Mouse (Mus musculus) neural tube, embryonic 11.5 days (tissue): ENCODE data around the gene Creld2. TPM values are rescaled to one million over a fixed set of nuclear protein-coding genes. Genes with fewer than 3 reads are reported as not detected.

Source experiments
- ATAC-seq: fragments of 200-750 bp; cut with Nextera tagmentation; 2 replicates; pipeline ENCODE4 v1.8.0; 2017; ENCODE audit warnings: moderate number of reproducible peaks, mild to moderate bottlenecking, moderate TSS enrichment, moderate library complexity; ENCODE audit not compliant: insufficient read depth, low FRiP score, low TSS enrichment
- DNase-seq: peaks from one replicate; pipeline ENCODE4 v3.0.0-alpha.2; 2015; ENCODE audit warnings: low spot score
- H3K27ac ChIP-seq: fragments of 300-500 bp; sonication (generic); 2 replicates; pipeline ENCODE4 v1.5.1; 2014; ENCODE audit warnings: low read depth, mild to moderate bottlenecking, low read length
- H3K27me3 ChIP-seq: fragments of 300-500 bp; sonication (generic); 2 replicates; pipeline ENCODE4 v1.6.1; 2014; ENCODE audit warnings: mild to moderate bottlenecking, low read length, mixed read lengths; ENCODE audit not compliant: control insufficient read depth, insufficient read depth
- H3K36me3 ChIP-seq: fragments of 300-500 bp; sonication (generic); 2 replicates; pipeline ENCODE4 v1.6.1; 2014; ENCODE audit warnings: mild to moderate bottlenecking, low read length, moderate library complexity, mixed read lengths; ENCODE audit not compliant: control insufficient read depth, insufficient read depth
- H3K4me1 ChIP-seq: fragments of 300-500 bp; sonication (generic); 2 replicates; pipeline ENCODE4 v1.6.1; 2014; ENCODE audit warnings: low read length, mixed read lengths; ENCODE audit not compliant: control insufficient read depth, insufficient read depth
- H3K4me2 ChIP-seq: fragments of 300-500 bp; sonication (generic); 2 replicates; pipeline ENCODE4 v1.6.1; 2014; ENCODE audit warnings: low read depth, mild to moderate bottlenecking, moderate library complexity
- H3K4me3 ChIP-seq: fragments of 300-500 bp; sonication (generic); 2 replicates; pipeline ENCODE4 v1.5.1; 2014; ENCODE audit warnings: low read depth, low read length
- H3K9ac ChIP-seq: fragments of 300-500 bp; sonication (generic); 2 replicates; pipeline ENCODE4 v1.6.1; 2014; ENCODE audit warnings: mild to moderate bottlenecking, low read length
- H3K9me3 ChIP-seq: fragments of 300-500 bp; sonication (generic); 2 replicates; pipeline ENCODE4 v1.6.1; 2016; ENCODE audit warnings: low read length; ENCODE audit not compliant: control insufficient read depth
- WGBS: fragments of 180-500 bp; shearing (Covaris S2); extraction: QIAGEN DNeasy Blood & Tissue Kit; methylation state at CpG from one replicate; pipeline ENCODE4 v1.1.7; 2014; 5-methylcytosine and 5-hydroxymethylcytosine counted together
- polyA plus RNA-seq: library from polyadenylated mRNA; unstranded; fragments of >200 nt; fragmentation: Nextera tagmentation; extraction: Ambion mirVana; gene quantifications from 2 replicates; pipeline ENCODE4 v1.2.1, GENCODE M21; 2014

The Creld2 gene
- polyA plus RNA-seq, 1 experiment from 2014 or later: 96.4 TPM

GRCm38 (mm10) chr15:88854119-88854968 lies 34.9 kb downstream of the Creld2 start:
- H3K27ac ChIP-seq: no peak overlapping the region
- no peaks in the 10 kb centered on the region for H3K36me3 ChIP-seq
- DNase-seq (no peak), ATAC-seq (no peak)
- no peak overlapping the region for H3K4me2 ChIP-seq
- WGBS: 77% methylated on average over 6 of the region's 6 CpGs
- no peak overlapping the region for H3K4me3 ChIP-seq
- H3K9me3 ChIP-seq: no peaks in the 10 kb centered on the region
- H3K9ac ChIP-seq: no peak overlapping the region
- no peaks in the 10 kb centered on the region for H3K4me1 ChIP-seq
- no peaks in the 10 kb centered on the region for H3K27me3 ChIP-seq

- no peak for ATAC-seq
- Histone ChIP-seq H3K27me3 (no peaks in the 10 kb centered on the region), H3K36me3 (no peaks in the 10 kb centered on the region), H3K9ac (no peak overlapping the region), H3K4me3 (no peak overlapping the region), H3K27ac (no peak overlapping the region), H3K4me1 (no peaks in the 10 kb centered on the region), H3K9me3 (no peaks in the 10 kb centered on the region), H3K4me2 (no peak overlapping the region)
- DNase-seq: no peak
- 76% methylated on average over 14 of the region's 15 CpGs for WGBS
Observed at GRCm38 (mm10) chr15:88854969-88855830, 35.8 kb downstream of the Creld2 start.

- Histone ChIP-seq H3K27me3 (no peaks in the 10 kb centered on the region), H3K4me2 (no peak overlapping the region), H3K27ac (no peak overlapping the region), H3K9me3 (no peaks in the 10 kb centered on the region), H3K4me3 (no peak overlapping the region), H3K36me3 (no peaks in the 10 kb centered on the region), H3K9ac (no peak overlapping the region), H3K4me1 (no peaks in the 10 kb centered on the region)
- WGBS: 77% methylated on average over 6 of the region's 6 CpGs
- DNase-seq (no peak), ATAC-seq (no peak)
Observed at GRCm38 (mm10) chr15:88855896-88856417, 36.5 kb downstream of the Creld2 start.

DNA sequence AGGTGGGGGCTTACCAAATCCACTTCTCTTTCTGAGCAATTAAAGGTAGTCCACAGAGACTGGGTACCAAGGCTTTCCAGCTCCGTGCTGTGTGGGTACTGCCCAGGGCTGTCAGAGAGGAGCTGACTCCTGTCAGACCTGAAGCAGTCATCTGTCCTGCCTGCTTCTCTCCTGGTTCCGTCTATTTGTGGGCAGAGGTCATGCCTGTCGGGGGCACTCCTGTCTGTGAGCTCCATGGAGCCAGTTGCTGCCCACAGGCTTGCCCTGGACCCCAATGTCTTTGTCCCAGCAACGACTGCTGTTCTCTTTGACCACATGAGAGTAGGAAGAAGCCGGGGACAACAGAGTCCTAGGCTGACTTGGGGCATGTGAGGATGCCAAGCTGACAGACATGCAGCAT lies 37.2 kb downstream of the Creld2 start:
- H3K4me1 ChIP-seq: no peaks in the 10 kb centered on the region
- WGBS: 80% methylated on average over 5 of the region's 5 CpGs

GRCm38 (mm10) chr15:88857361-88857760 lies 37.9 kb downstream of the Creld2 start:
- no peaks in the 10 kb centered on the region for H3K27me3 ChIP-seq
- WGBS: 90% methylated on average over 7 of the region's 7 CpGs
- H3K9ac ChIP-seq: no peak overlapping the region
- H3K9me3 ChIP-seq: no peaks in the 10 kb centered on the region
- no peak overlapping the region for H3K4me3 ChIP-seq
- ATAC-seq (no peak), DNase-seq (no peak)
- no peak overlapping the region for H3K4me2 ChIP-seq
- H3K4me1 ChIP-seq: no peaks in the 10 kb centered on the region
- H3K27ac ChIP-seq: no peak overlapping the region
- H3K36me3 ChIP-seq: no peaks in the 10 kb centered on the region

More for the DNA sequence above, 37.2 kb downstream of the Creld2 start:
- no peak for DNase-seq
- Histone ChIP-seq H3K27me3 (no peaks in the 10 kb centered on the region), H3K36me3 (no peaks in the 10 kb centered on the region), H3K4me2 (no peak overlapping the region), H3K9ac (no peak overlapping the region), H3K9me3 (no peaks in the 10 kb centered on the region), H3K27ac (no peak overlapping the region), H3K4me3 (no peak overlapping the region)
- no peak for ATAC-seq

DNA sequence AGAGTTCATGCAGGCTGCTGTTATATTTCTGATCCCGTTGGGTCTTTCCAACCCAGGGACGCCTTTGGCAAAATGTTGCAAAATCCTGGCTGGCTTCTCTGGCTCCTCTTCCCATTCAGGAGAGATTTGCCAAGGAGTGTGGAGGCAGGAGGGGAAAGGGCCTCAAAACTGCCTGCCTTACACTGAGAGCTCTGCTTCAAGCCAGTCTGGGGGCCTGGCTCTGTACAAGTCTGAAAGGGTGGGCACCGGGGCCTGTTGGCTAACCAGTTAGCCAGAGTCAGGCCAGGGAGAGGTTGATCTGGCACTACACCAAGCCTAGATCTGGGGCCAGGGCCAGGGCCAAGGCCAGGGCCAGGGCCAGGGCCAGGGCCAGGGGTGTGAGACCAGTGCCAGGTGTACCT lies 38.7 kb downstream of the Creld2 start:
- ATAC-seq: no peak
- H3K4me1 ChIP-seq: no peaks in the 10 kb centered on the region
- H3K9me3 ChIP-seq: no peaks in the 10 kb centered on the region
- no peak overlapping the region for H3K4me2 ChIP-seq
- H3K27ac ChIP-seq: no peak overlapping the region
- H3K36me3 ChIP-seq: no peaks in the 10 kb centered on the region
- H3K4me3 ChIP-seq: no peak overlapping the region
- WGBS: 93% methylated on average over 3 of the region's 3 CpGs
- no peak for DNase-seq
- H3K9ac ChIP-seq: no peak overlapping the region
- H3K27me3 ChIP-seq: no peaks in the 10 kb centered on the region

- H3K9ac ChIP-seq: no peak overlapping the region
- no peaks in the 10 kb centered on the region for H3K9me3 ChIP-seq
- H3K36me3 ChIP-seq: no peaks in the 10 kb centered on the region
- ATAC-seq (no peak), DNase-seq (no peak)
- H3K4me2 ChIP-seq: no peak overlapping the region
- 63% methylated on average over 2 of the region's 2 CpGs for WGBS
- H3K27me3 ChIP-seq: no peaks in the 10 kb centered on the region
- H3K4me1 ChIP-seq: no peaks in the 10 kb centered on the region
- H3K4me3 ChIP-seq: no peak overlapping the region
- no peak overlapping the region for H3K27ac ChIP-seq
Observed at GRCm38 (mm10) chr15:88858707-88859106, 39.3 kb downstream of the Creld2 start.

- Histone ChIP-seq H3K27ac (no peak overlapping the region), H3K4me3 (no peak overlapping the region), H3K4me1 (peaks cover 7% of the 10 kb centered on the region), H3K4me2 (no peak overlapping the region), H3K36me3 (peaks cover 2% of the 10 kb centered on the region), H3K9me3 (no peaks in the 10 kb centered on the region), H3K9ac (no peak overlapping the region), H3K27me3 (no peaks in the 10 kb centered on the region)
- ATAC-seq (no peak), DNase-seq (no peak)
- 73% methylated on average over 8 of the region's 8 CpGs for WGBS
Observed at GRCm38 (mm10) chr15:88859206-88859970, 39.9 kb downstream of the Creld2 start.
